Mouse (Mus musculus) stomach, embryonic 16.5 days (tissue): ENCODE results near the gene Cdhr4. TPM values are rescaled to one million over a fixed set of nuclear protein-coding genes. Genes with fewer than 3 reads are reported as not detected.

Experiments used
- ATAC-seq: fragments of 200-750 bp; cut with Nextera tagmentation; 2 replicates; pipeline ENCODE4 v1.8.0; 2017; ENCODE audit warnings: moderate number of reproducible peaks, moderate TSS enrichment; ENCODE audit not compliant: insufficient read depth, low FRiP score
- H3K27ac ChIP-seq: fragments of 300-500 bp; sonication (generic); 2 replicates; pipeline ENCODE4 v1.5.1; 2014; ENCODE audit warnings: low read length
- H3K27me3 ChIP-seq: fragments of 300-500 bp; sonication (generic); 2 replicates; pipeline ENCODE4 v1.6.1; 2014; ENCODE audit warnings: low read length, control low read depth, mixed read lengths; ENCODE audit not compliant: control insufficient read depth, insufficient read depth
- H3K36me3 ChIP-seq: fragments of 300-500 bp; sonication (generic); 2 replicates; pipeline ENCODE4 v1.6.1; 2014; ENCODE audit warnings: low read length; ENCODE audit not compliant: control insufficient read depth, insufficient read depth
- H3K4me1 ChIP-seq: fragments of 300-500 bp; sonication (generic); 2 replicates; pipeline ENCODE4 v1.6.1; 2014; ENCODE audit warnings: low read length, control low read depth, mixed read lengths; ENCODE audit not compliant: control insufficient read depth, insufficient read depth
- H3K4me2 ChIP-seq: fragments of 300-500 bp; sonication (generic); 2 replicates; pipeline ENCODE4 v1.6.1; 2014; ENCODE audit warnings: low read depth, low read length, mixed read lengths
- H3K4me3 ChIP-seq: fragments of 300-500 bp; sonication (generic); replicated peaks from 2 replicates; pipeline ENCODE4 v1.5.1; 2014; ENCODE audit warnings: mild to moderate bottlenecking, low read length
- H3K9ac ChIP-seq: fragments of 300-500 bp; sonication (generic); 2 replicates; pipeline ENCODE4 v1.6.1; 2014; ENCODE audit warnings: low read length
- H3K9me3 ChIP-seq: fragments of 300-500 bp; sonication (generic); replicated peaks from 2 replicates; pipeline ENCODE4 v1.6.1; 2016; ENCODE audit warnings: low read length, control low read depth; ENCODE audit not compliant: control insufficient read depth
- WGBS: fragments of 180-500 bp; shearing (Covaris S2); extraction: QIAGEN DNeasy Blood & Tissue Kit; methylation state at CpG from one replicate; pipeline ENCODE4 v1.1.7; 2014; 5-methylcytosine and 5-hydroxymethylcytosine counted together
- polyA plus RNA-seq: library from polyadenylated mRNA; unstranded; fragments of >200 nt; fragmentation: Nextera tagmentation; extraction: Ambion mirVana; gene quantifications from 2 replicates; pipeline ENCODE4 v1.2.1, GENCODE M21; 2015

Gene Cdhr4
- polyA plus RNA-seq = 12.2 and 12.7 TPM in 2 replicates

DNA sequence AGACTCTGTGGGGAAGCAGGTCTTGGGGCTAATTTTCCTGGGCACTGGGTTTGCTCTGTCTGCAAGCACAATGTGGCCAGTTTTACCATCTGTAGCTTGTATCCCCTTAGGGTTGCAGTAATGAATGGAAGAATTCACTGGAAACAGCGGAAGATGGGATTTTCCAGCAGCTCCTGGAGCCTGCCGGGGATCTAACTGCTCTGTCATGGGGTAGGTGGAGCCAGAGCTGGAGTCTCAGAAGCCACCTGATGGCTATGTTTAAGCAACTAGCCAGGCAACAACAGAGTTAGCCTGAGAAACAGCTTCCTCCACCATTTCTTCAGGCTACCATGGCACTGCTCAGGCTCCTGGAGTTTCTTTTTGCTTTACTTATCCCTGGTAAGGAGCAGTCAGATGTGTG lies at the start of gene Cdhr4:
Gene Cdhr4, plus strand, starts transcription at position 301 of the 400 bp plus-strand sequence.
- 50% methylated on average over 2 of the region's 2 CpGs for WGBS
- Histone ChIP-seq H3K27ac (no peak within 1 kb of the TSS), H3K27me3 (no peaks in the 10 kb centered on the region), H3K4me1 (no peaks in the 10 kb centered on the region), H3K9ac (no peak within 1 kb of the TSS), H3K4me2 (no peak within 1 kb of the TSS), H3K9me3 (no peaks in the 10 kb centered on the region), H3K4me3 (no peak within 1 kb of the TSS), H3K36me3 (no peaks in the 10 kb centered on the region)
- no peak for ATAC-seq

DNA sequence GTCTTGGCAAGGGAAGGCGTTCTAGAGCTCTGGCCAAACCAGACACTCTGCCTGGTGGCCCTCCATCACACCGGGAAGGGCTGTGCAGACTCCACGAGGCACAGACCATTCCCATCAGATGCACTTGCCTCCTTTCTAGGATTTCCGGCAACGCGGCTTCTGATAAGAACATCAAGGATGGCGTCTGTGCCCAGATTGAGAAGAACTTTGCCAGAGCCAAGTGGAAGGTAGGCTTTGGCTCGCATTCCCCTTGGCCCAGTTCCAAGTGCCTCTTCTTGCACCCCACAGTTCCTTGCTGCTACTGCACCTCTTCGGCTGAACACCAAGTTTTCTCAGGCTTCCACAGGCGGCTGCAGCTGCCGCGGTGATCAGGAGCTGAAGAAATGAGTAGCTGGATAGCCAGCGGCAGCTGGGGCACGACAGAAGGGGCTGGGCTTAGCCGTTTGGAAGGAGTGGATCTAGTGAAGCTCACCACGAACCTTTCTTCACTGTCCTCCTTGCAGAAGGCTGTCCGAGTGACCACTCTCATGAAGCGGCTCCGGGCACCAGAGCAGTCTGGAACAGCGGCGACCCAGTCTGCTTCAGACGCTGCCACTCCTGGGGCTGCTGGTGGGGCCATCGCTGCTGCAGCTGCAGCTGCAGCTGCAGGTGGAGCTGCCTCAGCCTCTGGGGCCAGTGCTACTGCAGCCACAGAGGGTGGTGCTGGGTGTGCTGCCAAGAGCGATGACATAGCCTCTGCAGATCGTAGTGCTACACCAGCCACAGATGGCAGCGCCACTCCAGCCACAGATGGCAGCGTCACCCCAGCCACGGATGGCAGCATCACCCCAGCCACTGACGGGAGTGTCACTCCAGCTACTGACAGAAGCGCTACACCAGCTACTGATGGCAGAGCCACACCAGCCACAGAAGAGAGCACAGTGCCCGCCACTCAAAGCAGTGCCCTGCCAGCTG lies 44.8 kb upstream of the Cdhr4 start:
- no peak for ATAC-seq
- Histone ChIP-seq H3K4me2 (no peak overlapping the region), H3K27ac (no peak overlapping the region), H3K36me3 (no peaks in the 10 kb centered on the region), H3K9ac (no peak overlapping the region), H3K4me3 (no peak overlapping the region), H3K4me1 (peaks cover 8% of the 10 kb centered on the region; the same call in 1 of the 2 replicates), H3K9me3 (no peaks in the 10 kb centered on the region), H3K27me3 (no peaks in the 10 kb centered on the region)
- WGBS = 87% methylated on average over 31 of the region's 31 CpGs

DNA sequence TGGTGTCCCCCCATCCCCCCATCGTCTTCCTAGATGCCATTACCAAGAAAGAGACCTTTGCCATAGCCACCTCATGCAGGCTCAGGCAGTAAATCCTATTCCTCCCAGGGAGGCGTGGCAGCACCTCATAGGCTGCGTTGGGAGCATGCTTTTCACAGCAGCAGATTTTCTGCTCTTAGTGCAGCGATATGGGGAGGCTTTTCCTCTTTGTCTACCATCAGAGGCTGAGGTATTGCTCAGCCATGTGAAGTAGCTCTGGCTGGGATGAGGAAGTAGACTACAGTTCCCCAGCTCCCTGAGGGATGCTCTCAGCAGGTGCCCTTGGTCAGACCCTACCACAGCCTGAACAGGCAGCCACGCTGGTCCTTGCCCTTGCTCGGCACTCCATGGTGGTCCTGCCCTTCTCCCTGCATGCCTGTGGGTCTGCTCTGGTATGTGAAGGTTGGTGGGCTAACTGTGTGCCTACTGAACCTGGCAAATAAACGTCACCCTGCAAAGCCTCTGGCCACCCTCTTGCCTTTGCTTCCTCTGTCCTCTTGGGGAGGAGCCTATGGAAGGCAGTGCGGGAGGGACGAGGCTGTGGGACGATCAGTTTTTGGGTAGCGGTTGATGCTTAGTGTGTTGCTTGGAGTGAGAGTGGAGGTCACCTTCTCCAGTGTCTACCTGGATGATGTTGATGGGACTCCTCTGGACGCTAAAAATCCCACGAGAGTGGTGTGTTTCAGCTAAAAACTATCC lies 42.9 kb upstream of the Cdhr4 start:
- Histone ChIP-seq H3K4me3 (no peak overlapping the region), H3K4me1 (peaks cover 8% of the 10 kb centered on the region; the same call in 1 of the 2 replicates), H3K27me3 (no peaks in the 10 kb centered on the region), H3K36me3 (no peaks in the 10 kb centered on the region), H3K4me2 (no peak overlapping the region), H3K27ac (no peak overlapping the region), H3K9me3 (no peaks in the 10 kb centered on the region), H3K9ac (no peak overlapping the region)
- ATAC-seq = no peak
- 76% methylated on average over 13 of the region's 13 CpGs for WGBS

DNA sequence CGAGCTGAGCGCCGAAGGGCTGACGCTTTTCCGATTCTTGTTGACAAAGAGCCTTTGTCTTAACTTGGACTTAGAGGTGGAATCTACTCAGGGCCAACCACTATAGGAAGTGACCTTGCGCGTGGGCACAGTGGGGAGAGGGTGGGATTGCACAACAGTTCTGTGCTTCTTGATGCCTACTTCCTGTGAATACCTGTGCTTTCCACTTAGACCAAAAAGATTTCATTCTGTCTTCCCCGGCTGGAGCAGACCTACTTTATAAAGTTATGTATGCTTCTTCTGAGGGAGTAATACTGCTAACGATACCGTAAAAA lies 42.4 kb upstream of the Cdhr4 start, which contains the start of gene Traip:
Gene Traip, plus strand, starts transcription at position 215 of the 314 bp plus-strand sequence.
- Histone ChIP-seq H3K4me1 (peaks cover 8% of the 10 kb centered on the region; the same call in 1 of the 2 replicates), H3K27ac (peak within 1 kb of the TSS; percentile 58), H3K36me3 (no peaks in the 10 kb centered on the region), H3K27me3 (no peaks in the 10 kb centered on the region), H3K9ac (peak within 1 kb of the TSS; percentile 73), H3K9me3 (no peaks in the 10 kb centered on the region), H3K4me2 (peak within 1 kb of the TSS; percentile 91), H3K4me3 (peak within 1 kb of the TSS; percentile 63)
- WGBS = 87% methylated on average over 10 of the region's 10 CpGs
- no peak for ATAC-seq

DNA sequence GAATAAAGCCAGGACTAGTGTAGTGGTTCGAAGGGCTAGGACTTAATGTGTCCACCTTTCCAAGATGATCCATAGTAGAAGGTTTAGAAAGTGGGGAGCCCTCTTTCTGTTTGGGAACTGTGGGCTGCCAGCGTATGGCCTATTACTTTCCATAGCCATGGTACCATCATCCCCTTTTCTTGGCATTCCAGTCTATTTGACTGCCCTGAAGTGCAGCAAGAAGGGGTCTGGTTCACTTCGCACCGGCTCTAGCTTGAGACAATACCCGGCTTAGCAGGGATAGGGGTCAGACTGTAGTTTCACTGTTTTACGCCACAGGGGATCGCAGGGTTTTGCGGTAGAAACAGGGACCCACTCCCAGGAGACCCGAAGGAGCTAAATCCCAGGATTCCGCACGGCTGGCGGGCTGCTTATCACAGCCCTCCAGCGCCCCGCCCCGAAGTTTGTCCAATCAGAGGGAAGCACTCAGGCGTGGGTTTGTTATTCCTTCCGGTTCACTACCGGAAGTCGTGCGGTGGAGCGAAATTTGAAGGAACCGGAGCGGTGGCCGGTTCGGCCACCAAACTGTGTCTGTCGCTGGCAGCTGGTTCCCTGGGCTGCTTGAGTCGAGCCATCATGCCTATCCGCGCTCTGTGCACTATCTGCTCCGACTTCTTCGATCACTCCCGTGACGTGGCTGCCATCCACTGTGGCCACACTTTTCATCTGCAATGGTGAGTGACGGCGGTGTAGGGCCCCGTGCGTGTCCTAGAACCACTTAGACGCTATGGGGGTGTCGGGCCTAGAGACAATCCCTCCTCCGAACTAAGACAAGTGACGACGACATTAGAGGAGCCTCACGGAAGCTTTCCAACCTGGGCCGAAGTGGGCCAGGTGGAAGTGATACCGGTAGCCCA lies 41.6 kb upstream of the Cdhr4 start:
- H3K27me3 ChIP-seq = no peaks in the 10 kb centered on the region
- H3K4me1 ChIP-seq = peaks cover 8% of the 10 kb centered on the region; the same call in 1 of the 2 replicates
- H3K9ac ChIP-seq = peak overlapping the region; percentile 73
- H3K36me3 ChIP-seq = no peaks in the 10 kb centered on the region
- peak overlapping the region; percentile 58 for H3K27ac ChIP-seq
- peak overlapping the region; percentile 63 for H3K4me3 ChIP-seq
- ATAC-seq = peak; percentile 93
- H3K9me3 ChIP-seq = no peaks in the 10 kb centered on the region
- WGBS = 14% methylated on average over 45 of the region's 45 CpGs
- H3K4me2 ChIP-seq = peak overlapping the region; percentile 91

DNA sequence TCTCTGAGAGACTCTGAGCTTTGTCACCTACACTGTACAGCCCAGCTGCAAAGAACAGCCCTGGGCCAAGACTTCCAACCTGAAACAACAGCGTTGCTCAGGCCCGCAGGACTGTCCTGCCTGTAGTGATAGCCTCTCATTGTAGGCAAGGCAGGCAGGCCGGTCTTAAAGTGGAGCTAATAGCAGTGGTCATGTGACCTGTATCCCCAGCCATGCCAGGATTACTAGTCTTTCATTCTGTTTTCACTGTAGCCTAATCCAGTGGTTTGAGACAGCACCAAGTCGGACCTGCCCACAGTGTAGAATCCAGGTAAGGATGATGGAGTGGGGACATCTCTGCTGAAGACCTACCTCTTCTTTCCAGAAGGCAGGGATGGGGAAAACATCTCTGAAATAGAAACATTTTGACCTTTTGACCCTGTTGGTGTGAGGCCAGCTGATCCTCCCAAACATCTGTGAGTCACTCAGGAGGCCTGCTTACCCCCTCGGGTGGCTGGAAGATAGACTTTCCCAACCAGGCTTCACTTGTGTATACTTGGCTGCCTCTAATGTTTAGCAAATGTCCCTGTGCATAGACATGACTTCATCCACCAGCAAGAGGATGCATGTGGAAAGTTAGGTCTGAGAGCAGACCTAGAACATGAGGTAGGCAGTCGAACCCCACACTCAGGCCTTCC lies 36.5 kb upstream of the Cdhr4 start:
- Histone ChIP-seq H3K4me2 (no peak overlapping the region), H3K27me3 (no peaks in the 10 kb centered on the region), H3K27ac (no peak overlapping the region), H3K9ac (no peak overlapping the region), H3K9me3 (no peaks in the 10 kb centered on the region), H3K4me3 (no peak overlapping the region), H3K4me1 (peaks cover 8% of the 10 kb centered on the region; the same call in 1 of the 2 replicates), H3K36me3 (no peaks in the 10 kb centered on the region)
- no peak for ATAC-seq
- WGBS = 75% methylated on average over 6 of the region's 6 CpGs

DNA sequence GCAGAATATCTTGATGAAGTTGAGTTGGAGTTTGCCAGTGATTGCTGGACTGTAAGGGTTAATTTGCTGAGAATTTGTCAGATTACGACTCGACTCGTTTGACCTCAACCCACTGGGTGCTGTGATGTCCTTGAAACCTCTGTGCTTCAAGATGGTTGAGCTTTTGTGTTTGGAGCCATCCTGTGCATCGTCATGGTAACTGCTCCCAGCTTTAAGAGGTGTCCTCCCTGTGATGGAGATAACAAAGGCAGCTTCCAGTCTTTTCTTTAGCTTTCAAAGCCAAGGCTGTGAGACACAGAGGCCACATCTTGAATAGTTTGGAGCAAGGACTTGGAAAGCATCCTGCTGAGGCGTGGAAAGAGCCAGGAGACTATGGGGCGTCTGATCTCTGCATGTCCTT lies 35.2 kb upstream of the Cdhr4 start:
- WGBS = 70% methylated on average over 6 of the region's 6 CpGs
- Histone ChIP-seq H3K27ac (no peak overlapping the region), H3K4me3 (no peak overlapping the region), H3K4me2 (no peak overlapping the region), H3K9ac (no peak overlapping the region), H3K27me3 (no peaks in the 10 kb centered on the region), H3K36me3 (no peaks in the 10 kb centered on the region), H3K4me1 (no peaks in the 10 kb centered on the region), H3K9me3 (no peaks in the 10 kb centered on the region)
- no peak for ATAC-seq

DNA sequence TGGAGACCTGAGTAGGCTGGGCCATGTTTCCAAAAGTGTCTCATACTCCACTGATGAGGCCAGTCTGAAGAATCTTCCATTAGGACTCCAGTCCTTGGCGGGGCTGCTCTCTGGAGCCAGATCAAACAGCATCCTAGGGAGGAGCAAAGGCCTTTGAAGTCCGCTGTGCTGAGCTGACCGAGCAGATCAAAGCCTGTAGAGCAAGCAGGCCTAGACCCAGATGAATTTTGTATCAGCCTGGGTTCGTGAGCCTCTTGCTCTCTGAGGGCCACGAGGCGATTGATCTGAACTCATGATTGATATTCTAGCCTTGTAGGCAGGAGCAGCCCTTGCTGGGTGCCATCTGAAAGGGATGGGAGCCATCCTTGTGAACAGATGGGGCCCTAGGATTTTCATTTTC lies 32.4 kb upstream of the Cdhr4 start:
- no peaks in the 10 kb centered on the region for H3K27me3 ChIP-seq
- H3K4me3 ChIP-seq = no peak overlapping the region
- H3K36me3 ChIP-seq = no peaks in the 10 kb centered on the region
- H3K9me3 ChIP-seq = no peaks in the 10 kb centered on the region
- H3K9ac ChIP-seq = no peak overlapping the region
- H3K4me1 ChIP-seq = no peaks in the 10 kb centered on the region
- H3K27ac ChIP-seq = no peak overlapping the region
- no peak overlapping the region for H3K4me2 ChIP-seq
- ATAC-seq = no peak
- WGBS = 66% methylated on average over 6 of the region's 6 CpGs
